8 mouse cellular contexts compared by ENCODE assay signal in the genomic region with DNA sequence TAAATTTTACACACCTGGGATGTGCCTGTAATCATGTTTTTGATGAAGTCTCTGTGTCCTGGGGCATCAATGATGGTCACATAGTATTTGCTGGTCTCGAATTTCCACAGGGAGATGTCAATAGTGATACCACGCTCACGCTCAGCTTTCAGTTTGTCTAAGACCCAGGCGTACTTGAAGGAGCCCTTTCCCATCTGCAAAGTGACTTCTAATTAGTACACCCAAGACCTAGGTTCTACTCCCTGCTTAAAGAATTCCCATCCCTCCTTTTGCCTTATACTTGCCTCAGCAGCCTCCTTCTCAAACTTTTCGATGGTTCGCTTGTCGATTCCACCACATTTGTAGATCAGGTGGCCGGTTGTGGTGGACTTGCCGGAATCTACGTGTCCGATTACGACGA. TPM values are rescaled to one million over a fixed set of nuclear protein-coding genes. Genes with fewer than 3 reads are reported as not detected.
A peak's percentile ranks its signal among the peaks of the same experiment; 100 is the strongest.
DNase-seq lines count a peak whose midpoint lies in the region; ATAC-seq and TF ChIP-seq lines count a peak whose summit lies in the region.
"Not testable (repeated sequence)": the region's sequence is repeated elsewhere in the genome, so short reads cannot be mapped to it uniquely, and the experiment has no call there.

No protein-coding gene starts in this region.

- peak overlapping the region; percentile 88; the same call in 1 of the 2 replicates for H3K27ac ChIP-seq in cortical plate, adult 2 months (ENCODE audit: insufficient read depth, low read length)
- peak overlapping the region; percentile 96 for H3K27ac ChIP-seq in forebrain, embryonic 15.5 days (replicated peaks)
- H3K27ac ChIP-seq in hindbrain, embryonic 10.5 days = peak overlapping the region; percentile 100
- peak overlapping the region; percentile 97 for H3K27ac ChIP-seq in kidney, embryonic 14.5 days (ENCODE audit: low read depth, low read length)
- peak overlapping the region; percentile 97 for H3K27ac ChIP-seq in liver, embryonic 12.5 days
- H3K27ac ChIP-seq in midbrain, embryonic 11.5 days (ENCODE audit: low read depth, low read length) = peak overlapping the region; percentile 87
- 0 out of 2 replicates have a peak overlapping the region, but pooled peaks have one; percentile 95 for H3K27ac ChIP-seq in olfactory bulb, adult 2 months (ENCODE audit: insufficient read depth, low read depth, low read length)

- not testable (repeated sequence) for H3K9me3 ChIP-seq in E14TG2a.4 (ENCODE audit: low read length); forebrain, embryonic 15.5 days; hindbrain, embryonic 10.5 days; kidney, embryonic 14.5 days (ENCODE audit: control insufficient read depth, low read length); liver, embryonic 12.5 days (replicated peaks); midbrain, embryonic 11.5 days (ENCODE audit: control insufficient read depth, low read length)

- not testable (repeated sequence) for TF ChIP-seq CTCF in E14TG2a.4 (conservative IDR thresholded peaks at IDR 0.05; ENCODE audit: low read length); cortical plate, adult 2 months (IDR thresholded peaks at IDR 0.05; ENCODE audit: extremely low read depth, insufficient read depth, low read length); olfactory bulb, adult 2 months (IDR thresholded peaks at IDR 0.05; ENCODE audit: insufficient read depth, low read depth, low read length)

- H3K27me3 ChIP-seq in E14TG2a.4 (ENCODE audit: insufficient read depth, low read length); forebrain, embryonic 15.5 days; hindbrain, embryonic 10.5 days (ENCODE audit: insufficient read depth, poor library complexity, severe bottlenecking); kidney, embryonic 14.5 days (ENCODE audit: control insufficient read depth, insufficient read depth, low read length); liver, embryonic 12.5 days (replicated peaks); midbrain, embryonic 11.5 days (ENCODE audit: control insufficient read depth, insufficient read depth, low read length): not testable (repeated sequence)

- peak overlapping the region; percentile 96 for H3K4me3 ChIP-seq in E14TG2a.4 (replicated peaks; ENCODE audit: low read length)
- H3K4me3 ChIP-seq in cortical plate, adult 2 months (ENCODE audit: insufficient read depth, low read length) = peak overlapping the region; percentile 80
- peak overlapping the region; percentile 95 for H3K4me3 ChIP-seq in forebrain, embryonic 15.5 days
- peak overlapping the region; percentile 98 for H3K4me3 ChIP-seq in hindbrain, embryonic 10.5 days
- peak overlapping the region; percentile 95 for H3K4me3 ChIP-seq in kidney, embryonic 14.5 days (ENCODE audit: low read length)
- H3K4me3 ChIP-seq in liver, embryonic 12.5 days = peak overlapping the region; percentile 82
- peak overlapping the region; percentile 98 for H3K4me3 ChIP-seq in midbrain, embryonic 11.5 days (ENCODE audit: low read depth, low read length)
- peak overlapping the region; percentile 65 for H3K4me3 ChIP-seq in olfactory bulb, adult 2 months (ENCODE audit: insufficient read depth, low read depth, low read length)

- DNase-seq in hindbrain, embryonic 10.5 days (ENCODE audit: low spot score); midbrain, embryonic 11.5 days (ENCODE audit: low spot score, missing footprints): not testable (repeated sequence)

- under 1% methylated on average over 13 of the region's 13 CpGs for WGBS in forebrain, embryonic 15.5 days
- under 1% methylated on average over 13 of the region's 13 CpGs for WGBS in hindbrain, embryonic 10.5 days
- under 1% methylated on average over 13 of the region's 13 CpGs for WGBS in kidney, embryonic 14.5 days
- WGBS in liver, embryonic 12.5 days (ENCODE audit: insufficient replicate concordance) = under 1% methylated on average over 13 of the region's 13 CpGs
- WGBS in midbrain, embryonic 11.5 days = under 1% methylated on average over 13 of the region's 13 CpGs
- WGBS in olfactory bulb, adult 2 months = under 1% methylated on average over 13 of the region's 13 CpGs

- peak overlapping the region; percentile 68 for H3K4me2 ChIP-seq in forebrain, embryonic 15.5 days (replicated peaks)
- peak overlapping the region; percentile 55 for H3K4me2 ChIP-seq in kidney, embryonic 14.5 days (replicated peaks; ENCODE audit: low read depth, low read length)
- peak overlapping the region; percentile 76 for H3K4me2 ChIP-seq in liver, embryonic 12.5 days
- H3K4me2 ChIP-seq in midbrain, embryonic 11.5 days = peak overlapping the region; percentile 61

- peaks cover 26% of the 10 kb centered on the region for H3K4me1 ChIP-seq in E14TG2a.4 (replicated peaks; ENCODE audit: low read depth, low read length)
- H3K4me1 ChIP-seq in cortical plate, adult 2 months (ENCODE audit: control insufficient read depth, insufficient read depth, low read length); kidney, embryonic 14.5 days (ENCODE audit: control insufficient read depth, insufficient read depth, low read length); midbrain, embryonic 11.5 days (ENCODE audit: control insufficient read depth, insufficient read depth, low read length); olfactory bulb, adult 2 months (ENCODE audit: control insufficient read depth, insufficient read depth, low read length): not testable (repeated sequence)
- H3K4me1 ChIP-seq in forebrain, embryonic 15.5 days = peaks cover 42% of the 10 kb centered on the region
- peaks cover 23% of the 10 kb centered on the region for H3K4me1 ChIP-seq in hindbrain, embryonic 10.5 days (replicated peaks)
- H3K4me1 ChIP-seq in liver, embryonic 12.5 days = peaks cover 31% of the 10 kb centered on the region

- not testable (repeated sequence) for ATAC-seq in forebrain, embryonic 15.5 days (replicated peaks); kidney, embryonic 14.5 days (ENCODE audit: low FRiP score, low TSS enrichment); liver, embryonic 12.5 days; midbrain, embryonic 11.5 days (ENCODE audit: low FRiP score)

- not testable (repeated sequence) for TF ChIP-seq POLR2A in cortical plate, adult 2 months (IDR thresholded peaks at IDR 0.05; ENCODE audit: extremely low read depth, insufficient read depth, low read length); olfactory bulb, adult 2 months (IDR thresholded peaks at IDR 0.05; ENCODE audit: insufficient read depth, low read depth, low read length)

- peaks cover 56% of the 10 kb centered on the region for H3K36me3 ChIP-seq in E14TG2a.4 (ENCODE audit: insufficient read depth, low read length)
- H3K36me3 ChIP-seq in forebrain, embryonic 15.5 days = peaks cover 35% of the 10 kb centered on the region
- H3K36me3 ChIP-seq in hindbrain, embryonic 10.5 days = peaks cover 48% of the 10 kb centered on the region
- H3K36me3 ChIP-seq in kidney, embryonic 14.5 days (ENCODE audit: control insufficient read depth, insufficient read depth, low read length) = peaks cover 36% of the 10 kb centered on the region
- peaks cover 52% of the 10 kb centered on the region for H3K36me3 ChIP-seq in liver, embryonic 12.5 days
- peaks cover 16% of the 10 kb centered on the region; the same call in 1 of the 2 replicates for H3K36me3 ChIP-seq in midbrain, embryonic 11.5 days (ENCODE audit: control insufficient read depth, insufficient read depth, low read length)

- H3K9ac ChIP-seq in forebrain, embryonic 15.5 days (replicated peaks) = peak overlapping the region; percentile 93
- H3K9ac ChIP-seq in kidney, embryonic 14.5 days (ENCODE audit: low read depth, low read length) = peak overlapping the region; percentile 100
- H3K9ac ChIP-seq in liver, embryonic 12.5 days = peak overlapping the region; percentile 98
- H3K9ac ChIP-seq in midbrain, embryonic 11.5 days (ENCODE audit: low read length) = peak overlapping the region; percentile 99

RNA-seq across cellular contexts. Expression of gene Eef1a1, which starts 8.7 kb away (rescaled TPM):
- polyA plus RNA-seq in cortical plate, adult 2 months (2012; rRNA removed) = 3,308 and 3,313 TPM in 2 replicates
- polyA plus RNA-seq in forebrain, embryonic 15.5 days (2015; fragmentation: Nextera tagmentation; extraction: Ambion mirVana) = 3,810 and 3,862 TPM in 2 replicates
- polyA plus RNA-seq in hindbrain, embryonic 10.5 days (2016; fragmentation: Nextera tagmentation; extraction: Ambion mirVana) = 3,168 and 3,706 TPM in 2 replicates
- polyA plus RNA-seq in kidney, embryonic 14.5 days (2014; fragmentation: Nextera tagmentation; extraction: Ambion mirVana) = 5,322 and 6,193 TPM in 2 replicates
- 2,705 and 2,706 TPM in 2 replicates for polyA plus RNA-seq in liver, embryonic 12.5 days (2016; fragmentation: Nextera tagmentation; extraction: Ambion mirVana)
- 4,628 and 4,661 TPM in 2 replicates for polyA plus RNA-seq in midbrain, embryonic 11.5 days (2014; fragmentation: Nextera tagmentation; extraction: Ambion mirVana)
- 5,304 and 7,068 TPM in 2 replicates for polyA plus RNA-seq in olfactory bulb, adult 2 months (2012; ENCODE audit: insufficient read depth, insufficient read length, low replicate concordance, missing spikeins)

RNA-seq across cellular contexts. Expression of gene Gm17324, which starts 31.6 kb away (rescaled TPM):
- 1.0 and 1.1 TPM in 2 replicates for polyA plus RNA-seq in cortical plate, adult 2 months (2012; rRNA removed)
- polyA plus RNA-seq in forebrain, embryonic 15.5 days (2015; fragmentation: Nextera tagmentation; extraction: Ambion mirVana) = 0.76 and 1.7 TPM in 2 replicates
- polyA plus RNA-seq in hindbrain, embryonic 10.5 days (2016; fragmentation: Nextera tagmentation; extraction: Ambion mirVana) = 0.55 and 0.68 TPM in 2 replicates
- polyA plus RNA-seq in kidney, embryonic 14.5 days (2014; fragmentation: Nextera tagmentation; extraction: Ambion mirVana) = 0.46 and 0.58 TPM in 2 replicates
- 1.0 and 1.1 TPM in 2 replicates for polyA plus RNA-seq in liver, embryonic 12.5 days (2016; fragmentation: Nextera tagmentation; extraction: Ambion mirVana)
- polyA plus RNA-seq in midbrain, embryonic 11.5 days (2014; fragmentation: Nextera tagmentation; extraction: Ambion mirVana) = 0.52 and 1.1 TPM in 2 replicates
- polyA plus RNA-seq in olfactory bulb, adult 2 months (2012; ENCODE audit: insufficient read depth, insufficient read length, low replicate concordance, missing spikeins) = not detected in 2 replicates

RNA-seq across cellular contexts. Expression of gene Mto1, which starts 32.2 kb away (rescaled TPM):
- polyA plus RNA-seq in cortical plate, adult 2 months (2012; rRNA removed) = 29.6 and 30.4 TPM in 2 replicates
- polyA plus RNA-seq in forebrain, embryonic 15.5 days (2015; fragmentation: Nextera tagmentation; extraction: Ambion mirVana) = 26.6 and 31.2 TPM in 2 replicates
- polyA plus RNA-seq in hindbrain, embryonic 10.5 days (2016; fragmentation: Nextera tagmentation; extraction: Ambion mirVana) = 22.6 and 25.1 TPM in 2 replicates
- polyA plus RNA-seq in kidney, embryonic 14.5 days (2014; fragmentation: Nextera tagmentation; extraction: Ambion mirVana) = 21.5 and 29.3 TPM in 2 replicates
- polyA plus RNA-seq in liver, embryonic 12.5 days (2016; fragmentation: Nextera tagmentation; extraction: Ambion mirVana) = 29.3 and 33.3 TPM in 2 replicates
- polyA plus RNA-seq in midbrain, embryonic 11.5 days (2014; fragmentation: Nextera tagmentation; extraction: Ambion mirVana) = 26.0 and 28.3 TPM in 2 replicates
- not detected in 2 replicates for polyA plus RNA-seq in olfactory bulb, adult 2 months (2012; ENCODE audit: insufficient read depth, insufficient read length, low replicate concordance, missing spikeins)

RNA-seq across cellular contexts. Expression of gene Cgas, which starts 37.2 kb away (rescaled TPM):
- 0.61 and 0.96 TPM in 2 replicates for polyA plus RNA-seq in cortical plate, adult 2 months (2012; rRNA removed)
- 0.50 TPM in 2 replicates for polyA plus RNA-seq in forebrain, embryonic 15.5 days (2015; fragmentation: Nextera tagmentation; extraction: Ambion mirVana)
- polyA plus RNA-seq in hindbrain, embryonic 10.5 days (2016; fragmentation: Nextera tagmentation; extraction: Ambion mirVana) = 0.20 and 0.46 TPM in 2 replicates
- polyA plus RNA-seq in kidney, embryonic 14.5 days (2014; fragmentation: Nextera tagmentation; extraction: Ambion mirVana) = 1.9 and 2.2 TPM in 2 replicates
- polyA plus RNA-seq in liver, embryonic 12.5 days (2016; fragmentation: Nextera tagmentation; extraction: Ambion mirVana) = 1.4 and 1.5 TPM in 2 replicates
- polyA plus RNA-seq in midbrain, embryonic 11.5 days (2014; fragmentation: Nextera tagmentation; extraction: Ambion mirVana) = 0.51 and 0.63 TPM in 2 replicates
- not detected in 2 replicates for polyA plus RNA-seq in olfactory bulb, adult 2 months (2012; ENCODE audit: insufficient read depth, insufficient read length, low replicate concordance, missing spikeins)
